Mouse (Mus musculus) hindbrain, embryonic 15.5 days (tissue): ENCODE results near the gene Fnip2. TPM values are rescaled to one million over a fixed set of nuclear protein-coding genes. Genes with fewer than 3 reads are reported as not detected.

Experiments
- ATAC-seq: fragments of 200-750 bp; cut with Nextera tagmentation; 2 replicates; pipeline ENCODE4 v1.8.0; 2017; ENCODE audit warnings: low read depth, moderate number of reproducible peaks, moderate TSS enrichment; ENCODE audit not compliant: low FRiP score
- H3K27ac ChIP-seq: fragments of 300-500 bp; sonication (generic); replicated peaks from 2 replicates; pipeline ENCODE4 v1.5.1; 2015; ENCODE audit warnings: mild to moderate bottlenecking, inconsistent platforms
- H3K27me3 ChIP-seq: fragments of 300-500 bp; sonication (generic); 2 replicates; pipeline ENCODE4 v1.6.1; 2015; ENCODE audit warnings: control low read depth, inconsistent platforms
- H3K36me3 ChIP-seq: fragments of 300-500 bp; sonication (generic); 2 replicates; pipeline ENCODE4 v1.6.1; 2015; ENCODE audit warnings: control low read depth, inconsistent platforms
- H3K4me1 ChIP-seq: fragments of 300-500 bp; sonication (generic); replicated peaks from 2 replicates; pipeline ENCODE4 v1.6.1; 2015; ENCODE audit warnings: control low read depth, inconsistent platforms
- H3K4me2 ChIP-seq: fragments of 300-500 bp; sonication (generic); 2 replicates; pipeline ENCODE4 v1.6.1; 2015; ENCODE audit warnings: moderate library complexity, mild to moderate bottlenecking, inconsistent platforms
- H3K4me3 ChIP-seq: fragments of 300-500 bp; sonication (generic); 2 replicates; pipeline ENCODE4 v1.5.1; 2015; ENCODE audit warnings: mild to moderate bottlenecking, inconsistent platforms
- H3K9ac ChIP-seq: fragments of 300-500 bp; sonication (generic); 2 replicates; pipeline ENCODE4 v1.6.1; 2015; ENCODE audit warnings: inconsistent platforms
- H3K9me3 ChIP-seq: fragments of 300-500 bp; sonication (generic); 2 replicates; pipeline ENCODE4 v1.6.1; 2016; ENCODE audit warnings: control low read depth, inconsistent platforms
- WGBS: fragments of 180-500 bp; shearing (Covaris S2); methylation state at CpG from one replicate; pipeline ENCODE4 v1.1.7; 2015; 5-methylcytosine and 5-hydroxymethylcytosine counted together
- polyA plus RNA-seq: library from polyadenylated mRNA; unstranded; fragments of >200 nt; fragmentation: Nextera tagmentation; extraction: Ambion mirVana; gene quantifications from 2 replicates; pipeline ENCODE4 v1.2.1, GENCODE M21; 2015

Fnip2 gene
- polyA plus RNA-seq, 1 experiment from 2014 or later, result 7.8 TPM

DNA sequence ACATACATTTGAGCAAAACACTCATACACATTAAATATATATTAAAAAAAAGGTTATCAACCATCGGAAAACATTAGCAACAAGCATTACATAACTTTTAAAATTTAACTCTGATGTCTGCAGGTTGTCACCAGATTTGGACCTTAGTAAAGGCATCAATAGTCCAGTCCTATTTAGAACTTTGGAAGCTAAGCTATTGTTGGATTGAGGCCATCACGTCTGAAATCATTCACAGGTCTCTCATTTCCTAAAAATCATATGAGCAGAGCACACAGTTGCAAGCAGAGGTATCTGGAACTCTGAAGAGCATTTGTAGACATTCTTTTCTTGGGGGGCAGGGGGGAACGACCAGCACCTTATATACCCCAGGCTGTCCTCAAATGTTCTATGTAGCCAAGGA lies 28.5 kb downstream of the Fnip2 start:
- Histone ChIP-seq H3K27me3 (no peaks in the 10 kb centered on the region), H3K36me3 (no peaks in the 10 kb centered on the region), H3K9ac (no peak overlapping the region), H3K4me1 (no peaks in the 10 kb centered on the region), H3K9me3 (no peaks in the 10 kb centered on the region), H3K4me2 (no peak overlapping the region), H3K27ac (no peak overlapping the region), H3K4me3 (no peak overlapping the region)
- 95% methylated on average over 3 of the region's 3 CpGs for WGBS
- no peak for ATAC-seq

DNA sequence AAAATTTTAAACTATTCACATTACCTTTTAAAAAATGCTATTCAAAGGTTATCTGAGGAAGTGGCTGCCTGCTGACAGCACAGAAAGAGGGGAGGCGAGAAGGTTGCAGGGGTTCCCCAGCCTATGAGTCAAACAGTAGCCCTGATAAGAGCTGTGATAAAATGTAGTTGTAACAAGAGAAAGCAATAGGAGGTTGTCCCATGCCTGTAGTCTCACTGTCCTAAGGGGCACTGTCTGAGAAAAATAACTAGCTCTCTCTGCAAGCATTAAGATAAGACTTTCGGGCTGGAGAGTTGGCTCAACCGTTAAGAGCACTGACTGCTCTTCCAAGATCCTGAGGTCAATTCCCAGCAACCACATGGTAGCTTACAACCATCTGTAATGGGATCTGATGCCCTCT lies 29.3 kb downstream of the Fnip2 start:
- Histone ChIP-seq H3K9me3 (no peaks in the 10 kb centered on the region), H3K4me3 (no peak overlapping the region), H3K4me1 (no peaks in the 10 kb centered on the region), H3K4me2 (no peak overlapping the region), H3K9ac (no peak overlapping the region), H3K27me3 (no peaks in the 10 kb centered on the region), H3K27ac (no peak overlapping the region), H3K36me3 (no peaks in the 10 kb centered on the region)
- no peak for ATAC-seq
- 92% methylated on average over 3 of the region's 3 CpGs for WGBS

DNA sequence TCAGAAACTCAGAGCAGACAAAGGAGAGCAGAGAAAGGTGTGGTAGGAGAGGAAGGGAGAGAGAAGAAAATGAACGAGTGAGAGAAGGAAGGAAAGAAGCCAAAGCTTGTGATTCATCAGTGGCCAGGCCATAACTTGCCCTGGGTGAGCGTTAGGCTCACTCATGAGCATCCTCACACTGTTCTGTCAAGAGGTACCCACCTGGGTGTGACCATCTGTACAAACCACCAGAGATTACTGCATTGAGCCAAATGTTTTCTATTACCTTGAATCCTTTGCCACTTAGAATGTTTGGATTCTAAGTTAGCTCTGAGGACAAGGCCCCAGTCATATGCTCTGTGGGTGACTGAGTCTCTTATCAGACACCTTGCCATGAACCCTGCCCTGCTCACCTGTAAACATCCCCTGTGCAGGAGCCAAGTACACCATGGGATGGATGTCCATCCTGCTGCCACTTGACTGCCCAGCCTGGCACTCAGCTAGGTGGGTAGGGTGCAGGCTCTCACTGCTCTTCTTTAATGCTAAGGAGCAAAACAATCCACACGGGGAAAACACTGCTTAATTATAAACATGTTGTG lies 29.9 kb downstream of the Fnip2 start:
- no peaks in the 10 kb centered on the region for H3K27me3 ChIP-seq
- no peak overlapping the region for H3K27ac ChIP-seq
- WGBS, result 86% methylated on average over 3 of the region's 3 CpGs
- no peaks in the 10 kb centered on the region for H3K4me1 ChIP-seq
- H3K9ac ChIP-seq, result no peak overlapping the region
- no peak overlapping the region for H3K4me3 ChIP-seq
- no peaks in the 10 kb centered on the region for H3K9me3 ChIP-seq
- no peak for ATAC-seq
- H3K4me2 ChIP-seq, result no peak overlapping the region
- no peaks in the 10 kb centered on the region for H3K36me3 ChIP-seq

DNA sequence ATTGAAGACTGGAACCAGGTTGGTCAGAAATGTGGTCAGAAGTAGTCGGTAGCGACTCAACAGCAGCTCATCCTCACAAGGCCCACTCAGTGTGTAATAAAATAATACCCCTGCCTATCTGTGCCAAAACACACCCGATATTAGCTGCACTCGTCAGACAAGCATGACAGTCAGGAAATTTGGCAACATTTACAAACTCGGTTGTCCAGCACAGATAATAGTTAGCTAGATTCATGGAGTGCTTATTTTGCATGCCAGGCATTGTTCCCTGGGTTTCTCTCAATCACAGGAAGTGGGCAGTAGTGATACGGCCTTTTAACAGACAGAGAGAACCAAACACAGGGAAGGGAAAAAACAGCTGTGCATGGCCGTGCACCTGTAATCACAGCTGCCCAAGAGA lies 30.6 kb downstream of the Fnip2 start:
- H3K36me3 ChIP-seq, result no peaks in the 10 kb centered on the region
- no peak overlapping the region for H3K27ac ChIP-seq
- 0 out of 2 replicates have a peak, but pooled peaks cover 4% of the 10 kb centered on the region for H3K4me1 ChIP-seq
- H3K27me3 ChIP-seq, result no peaks in the 10 kb centered on the region
- ATAC-seq, result no peak
- WGBS, result 78% methylated on average over 7 of the region's 7 CpGs
- H3K9ac ChIP-seq, result no peak overlapping the region
- H3K4me3 ChIP-seq, result no peak overlapping the region
- no peaks in the 10 kb centered on the region for H3K9me3 ChIP-seq
- H3K4me2 ChIP-seq, result no peak overlapping the region

DNA sequence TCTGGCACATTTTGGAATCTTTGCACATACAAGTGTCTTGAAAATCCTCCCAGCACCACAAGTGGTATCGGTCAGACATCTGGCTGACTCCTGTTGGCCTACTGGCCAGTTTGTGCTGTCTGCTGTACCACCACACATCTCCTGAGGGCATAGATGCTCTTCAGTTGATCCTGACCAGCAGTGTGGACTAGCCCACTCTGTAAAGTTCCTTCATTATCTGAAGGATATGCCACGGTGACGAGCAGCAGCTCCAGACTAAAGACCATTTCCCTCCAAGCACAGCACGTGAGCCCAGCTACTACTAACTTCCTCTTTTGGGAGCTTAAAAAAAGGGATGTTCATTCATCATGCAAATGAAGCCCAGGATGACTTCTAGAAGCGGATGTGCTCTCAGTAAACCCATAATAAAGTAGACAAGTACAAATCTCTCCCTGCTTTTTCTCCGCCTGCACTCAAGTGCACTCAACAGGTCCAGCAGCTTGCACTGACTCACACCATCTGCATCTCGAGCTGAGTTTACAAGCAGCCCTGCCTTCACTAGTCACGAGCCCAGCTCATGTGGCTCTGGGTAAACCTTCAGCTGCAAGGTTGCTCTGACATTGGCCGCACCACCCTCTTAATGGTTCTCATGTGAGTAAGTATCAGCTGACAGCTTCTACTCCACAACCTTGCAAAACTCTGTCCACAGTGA lies 35.9 kb downstream of the Fnip2 start:
- no peak overlapping the region for H3K4me3 ChIP-seq
- no peaks in the 10 kb centered on the region for H3K27me3 ChIP-seq
- no peaks in the 10 kb centered on the region for H3K9me3 ChIP-seq
- no peak overlapping the region for H3K9ac ChIP-seq
- H3K36me3 ChIP-seq, result no peaks in the 10 kb centered on the region
- ATAC-seq, result no peak
- no peak overlapping the region for H3K4me2 ChIP-seq
- no peak overlapping the region for H3K27ac ChIP-seq
- H3K4me1 ChIP-seq, result peaks cover 10% of the 10 kb centered on the region; the same call in 1 of the 2 replicates
- 76% methylated on average over 9 of the region's 9 CpGs for WGBS

DNA sequence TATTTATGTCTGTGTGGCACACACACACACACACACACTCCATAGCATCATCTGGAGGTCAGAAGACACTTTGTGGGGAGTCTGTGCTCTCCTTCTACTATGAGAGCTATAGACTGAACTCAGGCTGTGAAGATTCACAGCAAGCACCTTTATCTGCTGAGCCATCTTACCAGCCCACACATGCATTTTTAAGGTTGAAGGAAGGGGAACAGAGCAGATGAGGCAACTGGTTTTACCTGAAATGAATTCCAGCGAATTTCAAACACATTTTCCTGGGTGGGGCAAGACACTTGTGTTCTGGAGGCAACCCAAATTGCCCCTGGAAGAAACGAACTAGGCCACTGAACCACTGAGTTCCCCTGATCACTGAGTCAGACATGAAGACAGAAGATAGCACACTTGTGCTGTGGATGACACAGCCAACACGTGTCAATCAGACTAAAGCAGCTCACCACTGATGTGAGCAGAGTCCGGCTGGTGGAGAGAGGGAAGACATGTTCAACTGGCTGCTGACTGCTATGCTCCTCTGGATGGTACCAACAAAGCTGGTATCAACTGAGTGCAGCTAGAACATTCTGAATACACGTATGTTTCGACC lies 38.0 kb downstream of the Fnip2 start:
- H3K4me2 ChIP-seq, result no peak overlapping the region
- WGBS, result 89% methylated on average over 6 of the region's 6 CpGs

DNA sequence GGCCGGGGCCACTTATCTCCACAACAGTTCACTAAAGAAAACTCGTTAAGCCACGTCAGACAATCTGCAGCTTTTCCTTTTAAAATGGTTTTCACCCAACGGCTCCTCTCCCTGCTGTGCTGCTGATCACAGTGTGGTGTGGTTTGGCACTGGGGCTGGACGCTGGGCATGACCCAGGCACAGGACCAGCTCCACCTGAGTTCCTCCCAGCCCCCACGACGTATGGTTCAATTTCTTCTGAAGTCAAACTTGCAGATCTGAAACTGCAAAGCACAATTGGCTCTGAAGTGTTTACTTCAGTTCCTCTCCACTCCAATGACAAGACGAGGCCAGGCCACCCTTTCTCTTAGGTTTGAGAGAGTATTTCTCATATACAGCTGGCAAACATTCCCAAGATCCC lies 39.1 kb downstream of the Fnip2 start:
- 67% methylated on average over 8 of the region's 8 CpGs for WGBS
- Histone ChIP-seq H3K9ac (no peak overlapping the region), H3K4me1 (peaks cover 10% of the 10 kb centered on the region; the same call in 1 of the 2 replicates)

More for the DNA sequence above, 38.0 kb downstream of the Fnip2 start:
- no peak for ATAC-seq
- no peak overlapping the region for H3K9ac ChIP-seq
- no peaks in the 10 kb centered on the region for H3K36me3 ChIP-seq
- H3K4me3 ChIP-seq, result no peak overlapping the region
- no peak overlapping the region for H3K27ac ChIP-seq
- H3K27me3 ChIP-seq, result no peaks in the 10 kb centered on the region
- no peaks in the 10 kb centered on the region for H3K9me3 ChIP-seq
- H3K4me1 ChIP-seq, result peaks cover 10% of the 10 kb centered on the region; the same call in 1 of the 2 replicates

DNA sequence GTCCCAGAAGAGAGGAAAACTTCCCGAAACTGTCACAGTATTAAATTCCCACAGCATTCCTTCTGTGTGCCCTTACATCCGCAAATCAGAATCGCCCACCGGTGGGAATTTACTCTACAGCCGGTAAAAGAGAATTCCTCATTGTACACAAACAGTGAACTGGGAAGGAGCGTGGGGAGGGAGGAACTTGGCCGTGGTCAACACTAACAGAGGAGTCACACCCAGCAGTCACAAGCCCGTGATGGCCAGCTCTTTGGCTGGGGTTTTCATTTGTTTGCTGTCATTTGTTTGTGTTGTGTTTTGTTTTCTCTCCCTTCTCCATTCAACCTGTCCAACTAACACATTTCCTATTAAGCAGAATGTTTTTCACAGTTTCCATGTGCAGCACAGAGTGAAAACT lies 39.7 kb downstream of the Fnip2 start:
- WGBS, result 65% methylated on average over 8 of the region's 8 CpGs
- Histone ChIP-seq H3K4me2 (no peak overlapping the region), H3K4me1 (peaks cover 10% of the 10 kb centered on the region; the same call in 1 of the 2 replicates), H3K9ac (no peak overlapping the region), H3K36me3 (no peaks in the 10 kb centered on the region), H3K27ac (no peak overlapping the region), H3K27me3 (no peaks in the 10 kb centered on the region), H3K4me3 (no peak overlapping the region), H3K9me3 (no peaks in the 10 kb centered on the region)
- no peak for ATAC-seq

More for the DNA sequence above, 39.1 kb downstream of the Fnip2 start:
- Histone ChIP-seq H3K4me2 (no peak overlapping the region), H3K27ac (no peak overlapping the region), H3K4me3 (no peak overlapping the region), H3K27me3 (no peaks in the 10 kb centered on the region), H3K36me3 (no peaks in the 10 kb centered on the region), H3K9me3 (no peaks in the 10 kb centered on the region)
- no peak for ATAC-seq

DNA sequence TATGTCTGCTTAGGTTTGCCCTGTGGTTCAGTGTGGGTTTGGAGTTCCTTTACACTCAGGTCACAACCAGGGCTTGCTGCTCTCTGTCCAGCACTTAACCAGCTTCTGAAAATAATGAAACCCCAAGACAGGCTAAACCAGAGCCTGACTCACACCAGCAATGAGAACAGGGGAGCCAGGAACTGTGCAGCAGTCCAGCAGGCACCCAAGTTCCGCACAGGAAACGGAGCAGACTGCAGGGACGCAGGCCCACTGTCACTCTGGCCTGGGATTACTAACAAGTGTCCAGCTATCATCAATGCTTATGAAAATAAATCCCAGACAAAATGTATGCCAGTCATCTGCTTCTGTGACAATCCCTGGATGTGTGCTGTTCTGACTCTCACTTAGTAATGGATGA lies 40.1 kb downstream of the Fnip2 start:
- no peaks in the 10 kb centered on the region for H3K36me3 ChIP-seq
- no peaks in the 10 kb centered on the region for H3K9me3 ChIP-seq
- ATAC-seq, result no peak
- WGBS, result 91% methylated on average over 3 of the region's 3 CpGs
- H3K4me2 ChIP-seq, result no peak overlapping the region
- H3K4me1 ChIP-seq, result peaks cover 10% of the 10 kb centered on the region; the same call in 1 of the 2 replicates
- no peaks in the 10 kb centered on the region for H3K27me3 ChIP-seq
- H3K9ac ChIP-seq, result no peak overlapping the region
- H3K27ac ChIP-seq, result no peak overlapping the region
- H3K4me3 ChIP-seq, result no peak overlapping the region

DNA sequence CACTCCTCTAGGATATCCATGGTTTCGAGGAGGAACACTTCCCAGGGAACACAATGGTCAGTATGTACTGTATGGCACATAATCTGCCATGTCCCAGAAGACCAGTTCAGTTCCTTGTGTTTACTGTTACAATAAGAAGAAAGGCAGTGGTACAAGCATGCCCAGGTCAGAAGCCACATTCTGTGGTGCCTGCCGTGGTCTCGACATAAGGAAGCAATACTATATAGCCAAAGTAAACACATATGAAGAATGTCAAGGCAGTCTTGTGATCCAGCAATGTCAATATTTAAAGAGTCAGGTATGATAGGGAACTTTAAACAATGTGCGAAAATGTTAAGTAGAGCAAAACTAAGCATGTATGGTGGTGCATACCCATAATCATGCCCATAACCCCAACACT lies 44.2 kb downstream of the Fnip2 start:
- H3K36me3 ChIP-seq, result no peaks in the 10 kb centered on the region
- H3K4me1 ChIP-seq, result peaks cover 18% of the 10 kb centered on the region

DNA sequence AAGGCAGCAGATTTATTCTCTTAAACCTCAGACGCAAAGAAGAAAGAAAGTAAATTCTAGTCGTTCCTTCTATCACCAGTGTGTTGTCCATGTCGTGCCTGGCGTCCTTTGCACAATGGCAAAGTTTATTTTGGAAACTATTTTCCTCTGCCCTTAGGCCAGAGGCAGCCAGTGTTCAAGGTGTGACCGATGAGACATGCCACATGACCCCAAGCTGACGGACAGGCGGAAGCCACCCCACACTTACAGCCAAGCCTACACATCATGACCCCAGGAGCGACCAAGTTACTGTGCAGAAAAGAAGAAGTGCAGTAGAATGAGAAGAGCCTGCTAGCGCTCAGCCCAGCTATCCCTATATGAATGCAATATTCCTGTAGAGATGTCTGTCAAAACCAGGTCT lies 47.7 kb downstream of the Fnip2 start:
- H3K27me3 ChIP-seq, result no peaks in the 10 kb centered on the region
- peaks cover 27% of the 10 kb centered on the region for H3K4me1 ChIP-seq
- H3K36me3 ChIP-seq, result no peaks in the 10 kb centered on the region
- H3K27ac ChIP-seq, result no peak overlapping the region
- no peak for ATAC-seq
- 79% methylated on average over 9 of the region's 9 CpGs for WGBS
- no peak overlapping the region for H3K9ac ChIP-seq
- H3K4me2 ChIP-seq, result no peak overlapping the region
- H3K4me3 ChIP-seq, result no peak overlapping the region
- no peaks in the 10 kb centered on the region; the same call in 1 of the 2 replicates for H3K9me3 ChIP-seq

More for the DNA sequence above, 44.2 kb downstream of the Fnip2 start:
- ATAC-seq, result no peak
- Histone ChIP-seq H3K9me3 (no peaks in the 10 kb centered on the region; the same call in 1 of the 2 replicates), H3K27ac (no peak overlapping the region), H3K4me3 (no peak overlapping the region), H3K9ac (no peak overlapping the region), H3K4me2 (no peak overlapping the region), H3K27me3 (no peaks in the 10 kb centered on the region)
- 93% methylated on average over 4 of the region's 4 CpGs for WGBS

DNA sequence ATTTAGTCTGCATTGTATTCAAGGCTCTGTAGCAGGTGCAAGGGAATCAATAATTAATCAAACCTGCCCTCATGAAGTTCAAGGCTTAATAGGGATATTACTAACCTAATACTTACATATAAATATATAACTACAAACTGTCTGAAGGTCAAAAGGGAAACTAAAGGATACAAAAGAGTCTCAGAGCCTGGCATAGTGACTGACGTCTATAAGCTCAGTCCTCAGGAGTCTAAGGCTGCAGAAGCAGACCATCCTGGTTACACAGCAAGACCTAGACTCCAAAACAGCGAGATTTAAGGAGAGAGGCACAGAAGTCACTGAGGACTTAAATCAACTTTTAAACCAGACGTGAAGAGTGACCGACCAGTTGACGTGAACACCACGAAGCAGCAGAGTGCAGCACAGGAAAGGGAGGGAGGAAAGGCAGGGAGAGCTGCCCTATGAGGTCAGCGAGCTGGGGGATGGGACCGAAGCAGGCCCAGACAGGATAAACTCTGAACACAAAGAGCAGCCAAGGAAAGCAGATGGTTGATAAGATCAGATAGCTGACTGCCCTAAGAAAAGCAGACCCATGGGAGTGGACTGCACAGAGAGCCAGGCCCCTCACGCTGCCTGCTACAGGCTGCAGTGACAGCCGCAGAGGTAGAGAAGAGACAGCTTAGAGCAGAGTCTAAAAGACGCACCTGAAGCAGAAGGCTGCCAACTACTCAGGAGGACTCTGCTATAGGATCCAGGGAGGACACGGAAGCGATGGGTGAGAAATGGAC lies 48.7 kb downstream of the Fnip2 start:
- Histone ChIP-seq H3K4me1 (peaks cover 27% of the 10 kb centered on the region), H3K9ac (no peak overlapping the region), H3K27ac (peak overlapping the region; percentile 52; the same call in 1 of the 2 replicates)

More for the DNA sequence above, 48.7 kb downstream of the Fnip2 start:
- Histone ChIP-seq H3K27me3 (no peaks in the 10 kb centered on the region), H3K4me2 (no peak overlapping the region), H3K36me3 (no peaks in the 10 kb centered on the region), H3K4me3 (no peak overlapping the region), H3K9me3 (no peaks in the 10 kb centered on the region; the same call in 1 of the 2 replicates)
- peak; percentile 75; the same call in 1 of the 2 replicates for ATAC-seq
- WGBS, result 42% methylated on average over 13 of the region's 13 CpGs
